Mouse (Mus musculus): ENCODE measurements around the gene Secisbp2l. TPM values are rescaled to one million over a fixed set of nuclear protein-coding genes. Genes with fewer than 3 reads are reported as not detected.
A peak's percentile ranks its signal among the peaks of the same experiment; 100 is the strongest.

The Secisbp2l gene
- 29.3 and 31.6 TPM in 2 replicates for polyA plus RNA-seq (2016; fragmentation: Nextera tagmentation; extraction: Ambion mirVana)

- peak; percentile 94 for ATAC-seq (ENCODE audit: low FRiP score, low read depth)
- WGBS = under 1% methylated on average over 27 of the region's 28 CpGs
- no peaks in the 10 kb centered on the region for H3K9me3 ChIP-seq
- H3K36me3 ChIP-seq = peaks cover 5% of the 10 kb centered on the region; the same call in 1 of the 2 replicates
- peak within 1 kb of the TSS; percentile 93 for H3K4me3 ChIP-seq
- H3K9ac ChIP-seq = peak within 1 kb of the TSS; percentile 91
- peak within 1 kb of the TSS; percentile 67 for H3K4me2 ChIP-seq (replicated peaks)
- H3K27me3 ChIP-seq (replicated peaks) = no peaks in the 10 kb centered on the region
- peak within 1 kb of the TSS; percentile 70; the same call in 1 of the 2 replicates for H3K27ac ChIP-seq
- H3K4me1 ChIP-seq = peaks cover 21% of the 10 kb centered on the region
These were observed at the start of gene Secisbp2l for GRCm38 (mm10) chr2:125782719-125783109. Gene Secisbp2l (minus strand): TSS chr2:125782870.

GRCm38 (mm10) chr2:125829924-125830323 is 47.3 kb upstream of the Secisbp2l start:
- H3K4me2 ChIP-seq (replicated peaks) = no peak overlapping the region
- ATAC-seq (ENCODE audit: low FRiP score, low read depth) = no peak
- peaks cover 39% of the 10 kb centered on the region for H3K36me3 ChIP-seq
- H3K9me3 ChIP-seq = no peaks in the 10 kb centered on the region
- H3K9ac ChIP-seq = no peak overlapping the region
- no peak overlapping the region for H3K27ac ChIP-seq
- H3K4me1 ChIP-seq = no peaks in the 10 kb centered on the region
- 92% methylated on average over 2 of the region's 2 CpGs for WGBS
- no peaks in the 10 kb centered on the region for H3K27me3 ChIP-seq (replicated peaks)
- H3K4me3 ChIP-seq = no peak overlapping the region

- no peak overlapping the region for H3K4me3 ChIP-seq
- H3K36me3 ChIP-seq = peaks cover 22% of the 10 kb centered on the region
- 90% methylated on average over 4 of the region's 4 CpGs for WGBS
- ATAC-seq (ENCODE audit: low FRiP score, low read depth) = no peak
- H3K27ac ChIP-seq = no peak overlapping the region
- H3K27me3 ChIP-seq (replicated peaks) = no peaks in the 10 kb centered on the region
- H3K4me2 ChIP-seq (replicated peaks) = no peak overlapping the region
- no peaks in the 10 kb centered on the region for H3K4me1 ChIP-seq
- no peak overlapping the region for H3K9ac ChIP-seq
- H3K9me3 ChIP-seq = no peaks in the 10 kb centered on the region
These were observed 45.2 kb upstream of the Secisbp2l start for GRCm38 (mm10) chr2:125827898-125828297.

GRCm38 (mm10) chr2:125826201-125826600 is 43.5 kb upstream of the Secisbp2l start:
- Histone ChIP-seq H3K4me2 (replicated peaks) (no peak overlapping the region), H3K9ac (no peak overlapping the region), H3K36me3 (peaks cover 7% of the 10 kb centered on the region; the same call in 1 of the 2 replicates), H3K27ac (no peak overlapping the region), H3K4me1 (no peaks in the 10 kb centered on the region), H3K9me3 (no peaks in the 10 kb centered on the region), H3K27me3 (replicated peaks) (no peaks in the 10 kb centered on the region), H3K4me3 (no peak overlapping the region)
- ATAC-seq (ENCODE audit: low FRiP score, low read depth) = no peak
- 50% methylated on average over 4 of the region's 4 CpGs for WGBS

- no peak overlapping the region for H3K4me3 ChIP-seq
- ATAC-seq (ENCODE audit: low FRiP score, low read depth) = no peak
These were observed 37.7 kb upstream of the Secisbp2l start for GRCm38 (mm10) chr2:125820397-125820796.

GRCm38 (mm10) chr2:125813972-125814595 is 31.4 kb upstream of the Secisbp2l start:
- no peak overlapping the region for H3K4me3 ChIP-seq
- H3K27ac ChIP-seq = no peak overlapping the region
- 74% methylated on average over 9 of the region's 9 CpGs for WGBS
- H3K9ac ChIP-seq = no peak overlapping the region
- H3K4me1 ChIP-seq = no peaks in the 10 kb centered on the region
- H3K27me3 ChIP-seq (replicated peaks) = no peaks in the 10 kb centered on the region
- no peak for ATAC-seq (ENCODE audit: low FRiP score, low read depth)
- H3K4me2 ChIP-seq (replicated peaks) = no peak overlapping the region
- no peaks in the 10 kb centered on the region for H3K9me3 ChIP-seq
- no peaks in the 10 kb centered on the region for H3K36me3 ChIP-seq

More at GRCm38 (mm10) chr2:125820397-125820796, 37.7 kb upstream of the Secisbp2l start:
- Histone ChIP-seq H3K27ac (no peak overlapping the region), H3K4me1 (no peaks in the 10 kb centered on the region), H3K9me3 (no peaks in the 10 kb centered on the region), H3K4me2 (replicated peaks) (no peak overlapping the region), H3K36me3 (no peaks in the 10 kb centered on the region), H3K9ac (no peak overlapping the region), H3K27me3 (replicated peaks) (no peaks in the 10 kb centered on the region)
- WGBS = 94% methylated on average over 4 of the region's 4 CpGs

- Histone ChIP-seq H3K27me3 (replicated peaks) (no peaks in the 10 kb centered on the region), H3K9me3 (no peaks in the 10 kb centered on the region), H3K9ac (no peak overlapping the region), H3K4me3 (no peak overlapping the region), H3K4me1 (no peaks in the 10 kb centered on the region), H3K27ac (no peak overlapping the region), H3K4me2 (replicated peaks) (no peak overlapping the region), H3K36me3 (no peaks in the 10 kb centered on the region)
- whole genome bisulfite sequencing = 80% methylated on average over 2 of the region's 2 CpGs
- ATAC-seq (ENCODE audit: low FRiP score, low read depth) = no peak
These were observed 28.7 kb upstream of the Secisbp2l start for GRCm38 (mm10) chr2:125811332-125811731.

- no peaks in the 10 kb centered on the region for H3K27me3 ChIP-seq (replicated peaks)
- H3K36me3 ChIP-seq = no peaks in the 10 kb centered on the region
- no peaks in the 10 kb centered on the region for H3K4me1 ChIP-seq
- H3K4me2 ChIP-seq (replicated peaks) = no peak overlapping the region
- WGBS = 80% methylated on average over 7 of the region's 7 CpGs
- no peak overlapping the region for H3K27ac ChIP-seq
- H3K9me3 ChIP-seq = no peaks in the 10 kb centered on the region
- no peak overlapping the region for H3K9ac ChIP-seq
- ATAC-seq (ENCODE audit: low FRiP score, low read depth) = no peak
- no peak overlapping the region for H3K4me3 ChIP-seq
These were observed 26.9 kb upstream of the Secisbp2l start for GRCm38 (mm10) chr2:125809551-125809950.

GRCm38 (mm10) chr2:125805826-125806225 is 23.2 kb upstream of the Secisbp2l start:
- no peaks in the 10 kb centered on the region for H3K36me3 ChIP-seq
- no peaks in the 10 kb centered on the region for H3K4me1 ChIP-seq
- no peaks in the 10 kb centered on the region for H3K27me3 ChIP-seq (replicated peaks)
- ATAC-seq (ENCODE audit: low FRiP score, low read depth) = no peak
- no peak overlapping the region for H3K27ac ChIP-seq
- 34% methylated on average over 1 of the region's 1 CpGs for WGBS
- H3K4me2 ChIP-seq (replicated peaks) = no peak overlapping the region
- H3K9me3 ChIP-seq = no peaks in the 10 kb centered on the region
- no peak overlapping the region for H3K9ac ChIP-seq
- no peak overlapping the region for H3K4me3 ChIP-seq

GRCm38 (mm10) chr2:125801947-125802346 is 19.3 kb upstream of the Secisbp2l start:
- Histone ChIP-seq H3K4me2 (replicated peaks) (no peak overlapping the region), H3K4me1 (no peaks in the 10 kb centered on the region), H3K27ac (no peak overlapping the region), H3K9ac (no peak overlapping the region), H3K27me3 (replicated peaks) (no peaks in the 10 kb centered on the region), H3K9me3 (no peaks in the 10 kb centered on the region), H3K36me3 (no peaks in the 10 kb centered on the region), H3K4me3 (no peak overlapping the region)
- WGBS = 86% methylated on average over 4 of the region's 4 CpGs
- ATAC-seq (ENCODE audit: low FRiP score, low read depth) = no peak

GRCm38 (mm10) chr2:125801038-125801437 is 18.4 kb upstream of the Secisbp2l start:
- ATAC-seq (ENCODE audit: low FRiP score, low read depth) = no peak
- Histone ChIP-seq H3K9ac (no peak overlapping the region), H3K9me3 (no peaks in the 10 kb centered on the region), H3K4me3 (no peak overlapping the region), H3K27me3 (replicated peaks) (no peaks in the 10 kb centered on the region), H3K4me2 (replicated peaks) (no peak overlapping the region), H3K36me3 (no peaks in the 10 kb centered on the region), H3K4me1 (no peaks in the 10 kb centered on the region), H3K27ac (no peak overlapping the region)
- 68% methylated on average over 8 of the region's 8 CpGs for WGBS

- Histone ChIP-seq H3K4me1 (no peaks in the 10 kb centered on the region), H3K36me3 (no peaks in the 10 kb centered on the region), H3K27me3 (replicated peaks) (no peaks in the 10 kb centered on the region), H3K27ac (no peak overlapping the region), H3K4me2 (replicated peaks) (no peak overlapping the region), H3K9ac (no peak overlapping the region), H3K9me3 (no peaks in the 10 kb centered on the region), H3K4me3 (no peak overlapping the region)
- no peak for ATAC-seq (ENCODE audit: low FRiP score, low read depth)
- WGBS = 80% methylated on average over 4 of the region's 4 CpGs
These were observed 17.8 kb upstream of the Secisbp2l start for GRCm38 (mm10) chr2:125800428-125800827.

- Histone ChIP-seq H3K4me3 (no peak overlapping the region), H3K4me1 (no peaks in the 10 kb centered on the region), H3K27me3 (replicated peaks) (no peaks in the 10 kb centered on the region), H3K9ac (no peak overlapping the region), H3K36me3 (no peaks in the 10 kb centered on the region), H3K4me2 (replicated peaks) (no peak overlapping the region), H3K9me3 (no peaks in the 10 kb centered on the region), H3K27ac (no peak overlapping the region)
- no peak for ATAC-seq (ENCODE audit: low FRiP score, low read depth)
These were observed 15.2 kb upstream of the Secisbp2l start for GRCm38 (mm10) chr2:125797872-125798271.

All from neural tube, embryonic 12.5 days (tissue).